Mouse (Mus musculus) c-Kit-positive CD71-positive TER-119-positive erythroid progenitor cells, embryonic 14.5 days (primary cell): ENCODE results near the gene Ccr5.
A peak's percentile ranks its signal among the peaks of the same experiment; 100 is the strongest.
"Not testable (repeated sequence)": the region's sequence is repeated elsewhere in the genome, so short reads cannot be mapped to it uniquely, and the experiment has no call there.

ENCODE experiments used
- DNase-seq: peaks from one replicate; pipeline ENCODE4 v3.0.0-alpha.2; 2013; ENCODE audit warnings: low spot score

Ccr5 gene

DNA sequence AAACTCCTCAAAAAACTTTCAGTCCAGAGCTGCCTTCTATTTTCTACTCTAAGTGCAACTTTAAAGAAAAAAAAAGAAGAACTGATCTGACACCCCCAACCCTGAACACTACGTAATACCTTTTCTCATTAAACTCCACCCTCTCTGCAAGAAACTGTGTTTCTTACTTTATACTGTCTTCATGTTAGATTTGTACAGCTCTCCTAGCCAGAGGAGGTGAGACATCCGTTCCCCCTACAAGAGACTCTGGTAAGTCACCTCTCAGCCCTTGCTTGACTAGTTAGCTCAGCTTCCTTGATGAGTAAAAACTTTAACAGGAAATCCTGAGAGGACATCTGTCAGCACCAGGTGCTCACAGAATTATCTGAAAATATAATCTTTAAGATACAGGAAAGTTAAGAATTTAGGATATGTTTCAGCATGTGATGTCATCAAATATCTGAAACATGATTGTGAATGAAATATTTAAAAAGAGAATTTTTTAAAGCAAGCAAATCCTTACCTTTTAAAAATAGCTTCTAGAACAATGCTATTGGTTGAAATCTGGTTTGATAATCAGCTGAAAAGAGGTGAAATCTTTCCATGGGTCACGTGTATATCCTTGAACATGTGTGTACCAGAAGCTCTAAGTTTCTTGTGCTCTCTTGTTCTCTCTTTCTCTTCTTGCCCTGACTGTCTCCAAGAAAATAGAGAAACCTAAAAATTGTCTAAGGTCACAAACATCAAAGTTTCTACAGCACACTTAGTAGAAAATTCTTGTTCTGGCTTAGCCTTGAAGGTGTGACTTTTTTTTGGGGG is at the start of gene Ccr5:
Gene Ccr5 (plus strand): TSS at position 157 of the 798 bp plus-strand sequence.
- no peak for DNase-seq

DNA sequence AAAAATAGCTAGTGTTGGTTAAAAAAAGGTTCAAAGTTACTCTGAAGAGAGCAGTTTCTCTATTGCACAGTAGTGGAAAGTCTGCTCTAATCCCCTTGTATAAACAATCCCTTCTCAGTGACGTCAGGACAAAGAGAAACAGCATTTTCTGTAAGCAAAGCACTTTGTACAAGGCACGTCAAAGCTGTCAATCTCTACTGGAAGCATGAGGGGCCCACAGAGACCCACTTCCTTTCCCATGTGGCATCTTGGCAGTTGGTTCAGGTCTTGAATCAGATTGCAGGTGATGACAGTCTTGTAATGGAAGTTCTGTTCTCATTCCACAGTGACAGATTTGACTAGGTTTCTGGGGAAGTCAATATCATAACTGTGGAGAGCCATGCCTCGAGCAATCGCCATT is 41.5 kb upstream of the Ccr5 start:
- DNase-seq: no peak

GRCm38 (mm10) chr9:124080471-124080870 is 40.9 kb upstream of the Ccr5 start:
- DNase-seq: not testable (repeated sequence)

DNA sequence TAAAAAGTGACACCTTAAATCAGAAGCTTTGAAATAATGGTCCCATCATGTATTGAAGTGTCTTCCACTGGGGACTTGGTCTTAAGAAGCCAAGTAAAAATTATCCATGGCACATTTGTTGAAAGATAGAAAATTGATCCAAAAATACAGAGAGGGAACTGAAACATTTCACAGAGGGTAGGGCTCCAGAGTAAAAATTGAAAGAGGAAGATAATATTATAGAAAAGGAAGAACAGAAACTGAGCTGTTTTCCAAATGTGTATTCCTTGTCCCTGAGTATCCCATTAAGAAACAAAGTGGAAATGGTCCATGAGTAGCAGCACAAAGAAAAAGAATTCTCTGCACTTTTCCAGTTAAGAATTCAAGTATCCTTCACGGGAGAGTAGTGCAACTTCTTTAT is 30.9 kb upstream of the Ccr5 start:
- DNase-seq: no peak

GRCm38 (mm10) chr9:124099127-124099526 is 22.2 kb upstream of the Ccr5 start:
- no peak for DNase-seq

DNA sequence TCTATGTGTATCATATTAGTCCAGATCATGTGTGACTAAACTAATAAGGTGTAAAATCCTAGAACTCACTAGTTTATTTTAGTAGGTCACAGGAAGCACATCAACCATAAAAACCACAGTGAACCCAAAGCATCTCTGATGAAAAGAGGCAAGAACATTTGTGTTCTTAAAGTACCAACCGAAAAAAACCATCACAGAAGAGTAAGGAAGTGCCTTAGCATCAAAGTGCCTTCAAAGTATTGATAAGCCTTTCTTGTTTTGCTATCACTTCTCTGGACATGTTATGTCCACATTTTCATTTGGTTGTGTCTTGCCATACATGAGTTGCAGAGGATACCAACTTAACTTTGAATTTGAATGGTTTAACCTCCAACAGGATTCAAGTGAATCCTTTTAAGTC is 21.0 kb upstream of the Ccr5 start:
- DNase-seq: no peak

DNA sequence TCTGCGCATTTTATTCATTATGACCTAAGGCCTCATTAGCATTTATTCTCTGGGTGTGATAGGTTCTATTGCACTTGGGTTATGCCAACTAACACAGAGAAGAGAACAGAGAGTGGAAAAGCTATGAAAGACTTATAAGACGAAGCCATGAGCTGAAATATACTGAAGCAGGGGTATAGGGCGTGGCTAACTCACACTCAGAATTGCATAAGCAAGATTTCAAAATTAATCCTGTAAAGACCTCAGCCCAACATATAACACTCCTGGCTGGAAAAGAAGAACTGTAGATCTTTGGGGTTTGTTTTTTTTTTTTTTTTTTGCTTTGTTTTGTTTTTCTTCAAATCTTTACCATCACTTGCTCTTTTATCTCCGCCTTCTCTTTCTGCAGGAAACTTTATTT is 19.6 kb upstream of the Ccr5 start, which contains the start of gene Ccr2:
Gene Ccr2 (plus strand): TSS at position 228 of the 400 bp plus-strand sequence.
- no peak for DNase-seq

DNA sequence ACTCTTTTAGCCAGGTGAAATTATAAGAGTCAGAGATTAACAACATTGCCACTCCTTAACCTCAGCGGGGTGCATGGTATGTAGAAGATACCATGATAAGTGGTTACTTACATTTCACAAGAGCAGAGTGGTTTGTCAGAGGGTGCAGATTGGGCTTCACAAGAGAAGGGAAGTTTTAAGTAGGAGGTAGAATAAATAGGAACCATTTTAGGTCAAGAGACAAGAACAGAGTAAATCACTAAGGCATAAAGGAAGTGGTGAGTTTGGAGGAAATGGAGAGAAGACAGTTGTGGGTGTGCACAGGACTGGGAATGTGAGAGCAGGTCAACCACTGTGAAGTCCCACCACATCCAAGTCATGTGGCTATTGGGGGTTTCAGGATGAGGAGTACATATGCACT is 18.1 kb upstream of the Ccr5 start:
- no peak for DNase-seq

DNA sequence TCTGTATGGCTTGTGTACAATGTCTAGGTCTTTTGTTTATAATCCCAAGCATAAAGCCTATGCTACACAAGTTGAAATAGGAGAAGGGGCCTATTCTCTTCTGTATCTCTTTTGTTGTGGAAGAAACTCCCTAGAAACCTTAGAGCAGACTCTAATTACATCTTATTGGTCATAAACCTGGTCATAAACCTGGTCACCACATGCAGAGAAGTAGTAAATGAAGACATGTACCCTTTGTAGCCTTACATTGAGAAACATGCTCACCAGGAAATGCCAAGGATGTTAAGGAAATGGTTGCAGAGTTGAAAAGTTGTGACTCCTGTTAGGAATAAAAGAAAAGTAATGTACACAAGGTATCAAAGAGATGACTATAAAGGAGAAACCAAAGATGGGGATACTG is 16.1 kb upstream of the Ccr5 start:
- DNase-seq: no peak

DNA sequence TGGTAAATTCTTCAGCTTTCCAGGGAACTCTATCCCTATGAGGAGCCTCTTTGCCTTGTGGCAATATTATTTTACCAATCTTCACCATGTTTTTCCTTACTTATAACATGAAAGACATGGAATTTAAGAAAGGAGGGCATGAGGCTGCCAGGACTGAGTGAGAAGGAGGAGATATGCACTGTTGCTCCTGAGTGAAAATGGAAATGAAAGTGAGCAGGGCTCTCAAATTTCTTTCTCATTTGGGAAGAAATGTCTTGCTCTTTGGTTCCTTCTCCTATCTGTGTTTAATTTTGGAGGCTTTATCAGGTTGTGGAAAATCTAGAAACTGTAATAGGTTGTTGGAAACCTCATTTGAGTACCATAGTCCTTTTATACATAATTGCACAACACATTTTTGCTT is 14.1 kb upstream of the Ccr5 start:
- DNase-seq: no peak

DNA sequence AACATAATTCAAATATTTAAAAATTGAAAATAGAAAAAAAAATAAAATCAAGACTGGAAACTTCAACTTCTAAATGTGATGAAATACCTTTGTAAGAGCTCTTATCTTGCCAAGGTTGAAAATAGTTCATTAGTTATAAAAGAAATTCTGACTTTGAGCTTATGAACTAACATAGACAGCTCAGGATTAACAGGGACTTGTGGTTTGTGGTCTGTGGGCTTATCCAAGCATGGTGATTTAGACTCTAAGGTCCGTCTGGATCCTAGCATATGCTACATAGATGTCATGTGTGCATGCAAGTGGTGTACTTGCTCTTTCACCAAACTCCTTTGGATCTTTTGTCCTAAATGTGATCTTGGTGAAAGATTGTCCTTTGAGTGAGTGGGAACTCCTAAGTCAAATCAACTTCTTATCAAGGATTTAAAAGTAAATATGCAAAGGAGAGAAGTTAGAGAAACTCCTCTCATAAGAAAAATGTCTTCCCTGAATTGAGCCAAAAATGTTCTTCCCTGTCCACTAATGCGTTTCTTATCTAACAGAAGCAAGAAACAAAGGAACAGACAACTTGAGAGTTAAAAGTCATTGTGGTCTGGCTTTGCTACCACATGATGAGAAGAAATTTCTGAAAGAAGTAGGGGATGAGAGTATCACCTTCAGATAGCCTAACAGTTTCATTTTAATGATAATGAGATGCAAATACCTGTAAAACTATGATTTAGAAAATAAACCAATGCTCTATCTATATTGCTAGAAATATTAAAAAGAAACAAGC is 12.8 kb upstream of the Ccr5 start:
- no peak for DNase-seq

GRCm38 (mm10) chr9:124111997-124112396 is 9.3 kb upstream of the Ccr5 start:
- DNase-seq: no peak

DNA sequence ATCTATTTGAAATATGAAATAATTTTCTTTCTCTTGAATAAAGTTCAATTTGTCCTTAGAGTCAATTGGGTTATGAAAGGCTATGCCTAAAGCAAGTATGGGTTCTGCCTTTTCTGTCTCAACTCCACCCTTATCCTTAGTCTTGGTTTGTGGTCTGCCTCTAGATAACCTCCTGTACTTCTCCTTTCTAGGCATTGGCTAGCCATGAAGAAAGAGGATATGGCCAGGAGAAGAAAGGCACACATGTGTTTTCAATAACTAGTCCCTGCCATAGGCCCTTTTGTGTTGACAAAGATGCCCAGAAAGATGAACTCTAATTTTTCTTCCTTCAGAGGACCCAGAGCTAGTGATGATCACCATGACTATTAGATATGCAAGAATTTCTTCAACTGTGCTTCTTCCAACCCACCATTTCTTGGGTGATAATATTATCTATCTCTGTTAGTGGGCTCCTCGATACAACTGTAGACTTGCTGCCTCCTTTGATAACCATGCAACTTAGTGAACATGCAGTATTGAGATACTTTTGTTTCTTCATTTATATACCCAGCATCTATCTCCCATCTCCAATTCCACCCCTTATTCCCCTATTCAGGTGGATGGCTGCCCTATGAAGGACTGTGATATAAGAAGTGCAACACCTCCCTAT is 8.6 kb upstream of the Ccr5 start:
- DNase-seq: peak; percentile 28

GRCm38 (mm10) chr9:124113777-124114176 is 7.6 kb upstream of the Ccr5 start:
- DNase-seq: no peak

- peak; percentile 47 for DNase-seq
Observed at GRCm38 (mm10) chr9:124118489-124118888, 2.9 kb upstream of the Ccr5 start.

GRCm38 (mm10) chr9:124125576-124125975 is 4.2 kb downstream of the Ccr5 start:
- no peak for DNase-seq

DNA sequence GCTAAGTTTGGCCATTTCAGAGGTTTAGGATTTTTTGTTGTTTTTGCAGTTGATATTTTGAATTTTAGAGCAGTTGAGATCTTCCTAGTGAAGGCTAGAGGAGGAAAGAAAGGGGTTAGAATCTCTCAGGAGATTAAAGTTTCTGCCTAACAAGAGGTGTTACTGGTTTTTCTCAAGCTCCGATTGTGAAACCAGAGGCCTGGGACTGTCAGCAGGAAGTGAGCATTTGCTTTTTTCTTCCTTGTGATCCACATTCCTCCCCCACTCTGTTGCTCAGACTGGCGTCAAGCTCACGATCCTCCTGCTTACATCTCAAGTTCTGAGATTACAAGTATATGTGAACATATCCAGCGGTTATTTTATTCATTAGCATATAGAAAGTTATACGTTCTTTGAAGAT is 5.0 kb downstream of the Ccr5 start:
- no peak for DNase-seq

GRCm38 (mm10) chr9:124127412-124127811 is 6.1 kb downstream of the Ccr5 start:
- no peak for DNase-seq

DNA sequence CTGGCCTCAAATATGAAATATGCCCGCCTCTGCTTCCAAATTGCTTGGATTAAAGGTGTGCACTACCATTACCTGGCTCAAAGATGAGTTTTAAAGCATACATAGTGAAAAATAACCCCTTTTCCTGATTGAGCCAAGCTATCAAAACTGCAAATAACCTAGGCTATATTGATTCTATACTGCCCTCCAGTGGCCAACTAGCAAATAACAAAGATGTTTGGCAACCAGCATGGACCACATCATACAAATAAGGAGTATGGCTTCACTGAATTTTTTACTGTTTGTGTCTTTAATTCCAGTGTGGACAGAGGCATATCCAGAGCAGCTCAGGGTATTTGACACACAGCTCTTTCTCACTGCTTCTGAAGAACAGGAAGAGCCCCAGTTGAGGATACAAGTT is 7.0 kb downstream of the Ccr5 start:
- peak; percentile 69 for DNase-seq

DNA sequence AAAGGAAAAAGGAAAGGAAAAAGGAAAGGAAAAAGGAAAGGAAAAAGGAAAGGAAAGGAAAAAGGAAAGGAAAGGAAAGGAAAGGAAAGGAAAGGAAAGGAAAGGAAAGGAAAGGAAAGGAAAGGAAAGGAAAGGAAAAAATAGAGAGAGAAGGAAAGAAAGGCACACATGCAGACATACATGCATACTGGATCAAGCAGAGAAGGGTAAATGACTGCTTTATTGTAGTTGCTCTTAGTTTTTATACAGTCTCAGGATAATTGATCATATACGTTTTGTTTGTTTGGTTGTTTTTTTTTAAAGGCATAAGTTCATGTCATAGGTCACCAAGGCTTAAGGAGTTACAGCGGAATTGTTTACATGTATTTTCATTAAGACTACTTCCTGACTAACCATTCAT is 11.6 kb downstream of the Ccr5 start:
- DNase-seq: not testable (repeated sequence)

- DNase-seq: not testable (repeated sequence)
Observed at GRCm38 (mm10) chr9:124134919-124135318, 13.6 kb downstream of the Ccr5 start.

GRCm38 (mm10) chr9:124137619-124138018 is 16.3 kb downstream of the Ccr5 start:
- no peak for DNase-seq
